In the genomic region with DNA sequence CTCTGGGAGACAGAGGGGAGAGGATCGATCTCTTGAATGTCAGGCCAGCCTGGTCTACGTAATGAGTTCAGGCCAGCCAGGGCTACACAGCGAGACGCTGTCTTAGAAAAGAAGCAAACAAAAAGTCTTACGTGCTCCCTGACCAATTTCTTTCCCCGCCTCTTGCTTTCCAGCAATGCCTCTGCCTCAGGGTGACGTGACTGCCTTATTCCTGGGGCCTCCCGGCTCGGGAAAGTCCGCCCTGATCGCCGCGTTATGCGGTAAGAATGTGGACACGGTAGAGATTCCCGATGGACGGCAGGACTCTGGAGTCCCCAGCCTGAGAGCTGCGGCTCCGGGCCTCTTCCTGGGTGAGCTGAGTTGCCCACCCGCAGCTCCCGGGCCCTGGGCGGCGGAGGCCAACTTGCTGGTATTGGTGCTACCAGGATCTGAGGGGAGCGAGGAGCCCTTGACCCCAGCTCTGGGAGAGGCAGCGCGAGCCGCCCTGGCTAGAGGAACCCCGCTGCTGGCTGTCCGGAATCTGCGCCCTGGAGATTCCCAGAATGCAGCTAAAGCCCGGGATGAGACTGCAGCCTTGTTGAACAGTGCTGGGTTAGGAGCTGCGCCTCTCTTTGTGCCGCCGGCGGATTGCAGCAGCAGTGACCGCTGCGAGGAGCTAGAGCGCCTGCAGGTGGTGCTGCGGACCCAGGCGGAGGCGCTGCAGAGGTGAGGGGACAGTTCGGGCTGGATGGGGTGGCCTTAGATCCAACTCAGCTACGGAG, we compare ENCODE assay signal across 7 mouse cellular contexts. TPM values are rescaled to one million over a fixed set of nuclear protein-coding genes. Genes with fewer than 3 reads are reported as not detected.
DNase-seq lines count a peak whose midpoint lies in the region; ATAC-seq lines count a peak whose summit lies in the region.

No protein-coding gene starts in this region.

- H3K4me1 ChIP-seq in intestine, embryonic 15.5 days (replicated peaks), result peaks cover 11% of the 10 kb centered on the region; the same call in 1 of the 2 replicates
- H3K4me1 ChIP-seq in limb, embryonic 12.5 days (replicated peaks), result peaks cover 33% of the 10 kb centered on the region
- H3K4me1 ChIP-seq in midbrain, embryonic 13.5 days (replicated peaks), result peaks cover 44% of the 10 kb centered on the region

- DNase-seq in adrenal gland, postnatal 14 days, result peak; percentile 88
- DNase-seq in embryo, embryonic 10.5 days (ENCODE audit: low spot score), result peak; percentile 86
- DNase-seq in gastrocnemius, postnatal 25 days, result peak; percentile 68
- DNase-seq in spleen, adult 18-20 months, result peak; percentile 59 to 76

- H3K4me2 ChIP-seq in intestine, embryonic 15.5 days (replicated peaks), result peak overlapping the region; percentile 96
- H3K4me2 ChIP-seq in limb, embryonic 12.5 days, result peak overlapping the region; percentile 95
- H3K4me2 ChIP-seq in midbrain, embryonic 13.5 days (replicated peaks), result peak overlapping the region; percentile 86

- H3K9ac ChIP-seq in intestine, embryonic 15.5 days, result peak overlapping the region; percentile 85
- H3K9ac ChIP-seq in limb, embryonic 12.5 days (replicated peaks), result peak overlapping the region; percentile 81
- peak overlapping the region; percentile 93 for H3K9ac ChIP-seq in midbrain, embryonic 13.5 days (replicated peaks)

- H3K9me3 ChIP-seq in intestine, embryonic 15.5 days, result no peaks in the 10 kb centered on the region
- H3K9me3 ChIP-seq in limb, embryonic 12.5 days, result no peaks in the 10 kb centered on the region
- H3K9me3 ChIP-seq in midbrain, embryonic 13.5 days, result no peaks in the 10 kb centered on the region

- no peaks in the 10 kb centered on the region for H3K27me3 ChIP-seq in intestine, embryonic 15.5 days (replicated peaks)
- H3K27me3 ChIP-seq in limb, embryonic 12.5 days, result peaks cover 26% of the 10 kb centered on the region
- H3K27me3 ChIP-seq in midbrain, embryonic 13.5 days, result peaks cover 11% of the 10 kb centered on the region

- under 1% methylated on average over 43 of the region's 43 CpGs for WGBS in intestine, embryonic 15.5 days
- 1% methylated on average over 43 of the region's 43 CpGs for WGBS in limb, embryonic 12.5 days
- under 1% methylated on average over 43 of the region's 43 CpGs for WGBS in midbrain, embryonic 13.5 days

- ATAC-seq in intestine, embryonic 15.5 days, result peak; percentile 65
- ATAC-seq in limb, embryonic 12.5 days (ENCODE audit: insufficient number of reproducible peaks, insufficient read depth, low FRiP score, low TSS enrichment, low read depth), result peak; percentile 40
- ATAC-seq in midbrain, embryonic 13.5 days, result peak; percentile 59

- H3K36me3 ChIP-seq in intestine, embryonic 15.5 days, result peaks cover 20% of the 10 kb centered on the region
- H3K36me3 ChIP-seq in limb, embryonic 12.5 days, result peaks cover 33% of the 10 kb centered on the region
- peaks cover 34% of the 10 kb centered on the region for H3K36me3 ChIP-seq in midbrain, embryonic 13.5 days

- H3K4me3 ChIP-seq in intestine, embryonic 15.5 days (replicated peaks), result peak overlapping the region; percentile 63
- peak overlapping the region; percentile 66 for H3K4me3 ChIP-seq in limb, embryonic 12.5 days (replicated peaks)
- H3K4me3 ChIP-seq in midbrain, embryonic 13.5 days (replicated peaks), result peak overlapping the region; percentile 62

- H3K27ac ChIP-seq in intestine, embryonic 15.5 days, result peak overlapping the region; percentile 86
- H3K27ac ChIP-seq in limb, embryonic 12.5 days, result peak overlapping the region; percentile 70
- H3K27ac ChIP-seq in midbrain, embryonic 13.5 days, result peak overlapping the region; percentile 82

RNA-seq across cellular contexts. Expression of a gene that starts 0.9 kb away (rescaled TPM):
- 18.9 and 20.4 TPM in 2 replicates for total RNA-seq in adrenal gland, postnatal 14 days (2021)
- 10 to 100 TPM; 12.3 to 13.0 TPM for total RNA-seq in gastrocnemius, postnatal 25 days (2021)
- 5.3 and 5.7 TPM in 2 replicates for polyA plus RNA-seq in intestine, embryonic 15.5 days (2015; fragmentation: Nextera tagmentation; extraction: Ambion mirVana)
- polyA plus RNA-seq in limb, embryonic 12.5 days (2016; fragmentation: Nextera tagmentation; extraction: Ambion mirVana), result 10.8 and 11.6 TPM in 2 replicates
- polyA plus RNA-seq in midbrain, embryonic 13.5 days (2015; fragmentation: Nextera tagmentation; extraction: Ambion mirVana), result 20.3 and 25.3 TPM in 2 replicates

RNA-seq across cellular contexts. Expression of a gene that starts 14.5 kb away (rescaled TPM):
- total RNA-seq in adrenal gland, postnatal 14 days (2021), result not detected in 2 replicates
- total RNA-seq in gastrocnemius, postnatal 25 days (2021), result not detected
- polyA plus RNA-seq in intestine, embryonic 15.5 days (2015; fragmentation: Nextera tagmentation; extraction: Ambion mirVana), result not detected in 2 replicates
- not detected in 2 replicates for polyA plus RNA-seq in limb, embryonic 12.5 days (2016; fragmentation: Nextera tagmentation; extraction: Ambion mirVana)
- not detected in 2 replicates for polyA plus RNA-seq in midbrain, embryonic 13.5 days (2015; fragmentation: Nextera tagmentation; extraction: Ambion mirVana)

RNA-seq across cellular contexts. Expression of a gene that starts 14.7 kb away (rescaled TPM):
- total RNA-seq in adrenal gland, postnatal 14 days (2021), result 38.5 and 47.0 TPM in 2 replicates
- 10 to 100 TPM; 15.8 to 17.5 TPM for total RNA-seq in gastrocnemius, postnatal 25 days (2021)
- polyA plus RNA-seq in intestine, embryonic 15.5 days (2015; fragmentation: Nextera tagmentation; extraction: Ambion mirVana), result 79.9 and 101 TPM in 2 replicates
- 131 and 134 TPM in 2 replicates for polyA plus RNA-seq in limb, embryonic 12.5 days (2016; fragmentation: Nextera tagmentation; extraction: Ambion mirVana)
- polyA plus RNA-seq in midbrain, embryonic 13.5 days (2015; fragmentation: Nextera tagmentation; extraction: Ambion mirVana), result 65.8 and 71.4 TPM in 2 replicates

RNA-seq across cellular contexts. Expression of a gene that starts 19.1 kb away (rescaled TPM):
- not detected in 2 replicates for total RNA-seq in adrenal gland, postnatal 14 days (2021)
- total RNA-seq in gastrocnemius, postnatal 25 days (2021), result not detected
- polyA plus RNA-seq in intestine, embryonic 15.5 days (2015; fragmentation: Nextera tagmentation; extraction: Ambion mirVana), result 0.14 and 0.24 TPM in 2 replicates
- 0.52 and 1.1 TPM in 2 replicates for polyA plus RNA-seq in limb, embryonic 12.5 days (2016; fragmentation: Nextera tagmentation; extraction: Ambion mirVana)
- polyA plus RNA-seq in midbrain, embryonic 13.5 days (2015; fragmentation: Nextera tagmentation; extraction: Ambion mirVana), result 1.2 and 1.9 TPM in 2 replicates

RNA-seq across cellular contexts. Expression of a gene that starts 24.6 kb away (rescaled TPM):
- 6.1 and 7.5 TPM in 2 replicates for total RNA-seq in adrenal gland, postnatal 14 days (2021)
- 1 to 10 TPM; 4.0 TPM for total RNA-seq in gastrocnemius, postnatal 25 days (2021)
- polyA plus RNA-seq in intestine, embryonic 15.5 days (2015; fragmentation: Nextera tagmentation; extraction: Ambion mirVana), result 32.0 and 36.6 TPM in 2 replicates
- polyA plus RNA-seq in limb, embryonic 12.5 days (2016; fragmentation: Nextera tagmentation; extraction: Ambion mirVana), result 94.4 and 101 TPM in 2 replicates
- 234 and 261 TPM in 2 replicates for polyA plus RNA-seq in midbrain, embryonic 13.5 days (2015; fragmentation: Nextera tagmentation; extraction: Ambion mirVana)

Comparison
In these comparisons a context has a peak if more than half of its experiments do, and no peak if none do; other contexts are left out.
1. Peak in every context shown above with its lines: DNase-seq, ATAC-seq, H3K4me3 ChIP-seq and H3K27ac ChIP-seq.